Mouse (Mus musculus): ENCODE data around the gene Olfr668. TPM values are rescaled to one million over a fixed set of nuclear protein-coding genes. Genes with fewer than 3 reads are reported as not detected.
"Not testable (repeated sequence)": the region's sequence is repeated elsewhere in the genome, so short reads cannot be mapped to it uniquely, and the experiment has no call there.

Olfr668 gene
- not detected for total RNA-seq (2021)
- long read RNA-seq, experiment 1, result 0 reads
- long read RNA-seq, experiment 2, result 0 reads

- no peak for TF ChIP-seq CTCF (IDR thresholded peaks at IDR 0.05)
- Histone ChIP-seq H3K27ac (no peak within 1 kb of the TSS), H3K4me3 (no peak within 1 kb of the TSS)
- no peak for DNase-seq
- intact Hi-C loops (cut with DNase I), result no loop called here
These were observed at the start of gene Olfr668 for GRCm38 (mm10) chr7:104927957-104928356. Olfr668 (minus strand) TSS chr7:104928057.

GRCm38 (mm10) chr7:104972507-104972906 lies 44.6 kb upstream of the Olfr668 start:
- H3K27ac ChIP-seq; H3K4me3 ChIP-seq; intact Hi-C loops (cut with DNase I); DNase-seq: not testable (repeated sequence)

- intact Hi-C loops (cut with DNase I), result no loop called here
- no peak within 1 kb of the TSS for H3K27ac ChIP-seq
- TF ChIP-seq CTCF (IDR thresholded peaks at IDR 0.05), result no peak
- no peak for DNase-seq
- H3K4me3 ChIP-seq, result no peak within 1 kb of the TSS
These were observed 34.7 kb upstream of the Olfr668 start, which contains the start of gene Olfr670 for GRCm38 (mm10) chr7:104962520-104962919. Olfr670 (minus strand) TSS chr7:104962620.

GRCm38 (mm10) chr7:104950234-104950633 lies 22.4 kb upstream of the Olfr668 start:
- intact Hi-C loops (cut with DNase I); DNase-seq; H3K27ac ChIP-seq; H3K4me3 ChIP-seq: not testable (repeated sequence)

- Histone ChIP-seq H3K27ac (no peak within 1 kb of the TSS), H3K4me3 (no peak within 1 kb of the TSS)
- DNase-seq, result no peak
- intact Hi-C loops (cut with DNase I), result no loop called here
- no peak for TF ChIP-seq CTCF (IDR thresholded peaks at IDR 0.05)
These were observed 6.1 kb upstream of the Olfr668 start, which contains the start of gene Olfr669 for GRCm38 (mm10) chr7:104933940-104934339. Olfr669 (plus strand) TSS chr7:104934240.

- no peak within 1 kb of the TSS for H3K4me3 ChIP-seq
- H3K27ac ChIP-seq, result no peak within 1 kb of the TSS
- DNase-seq, result no peak
- no peak for TF ChIP-seq CTCF (IDR thresholded peaks at IDR 0.05)
- intact Hi-C loops (cut with DNase I), result no loop called here
These were observed 6.5 kb downstream of the Olfr668 start, which contains the start of gene Olfr667 for GRCm38 (mm10) chr7:104921382-104921781. Olfr667 (minus strand) TSS chr7:104921482.

GRCm38 (mm10) chr7:104895852-104896251 lies 32.0 kb downstream of the Olfr668 start, which contains the start of gene Olfr666:
Olfr666 (minus strand) TSS chr7:104895952.
- no peak for DNase-seq
- no peak within 1 kb of the TSS for H3K4me3 ChIP-seq
- H3K27ac ChIP-seq, result no peak within 1 kb of the TSS
- intact Hi-C loops (cut with DNase I), result no loop called here
- no peak for TF ChIP-seq CTCF (IDR thresholded peaks at IDR 0.05)

GRCm38 (mm10) chr7:104877731-104878130 lies 50.1 kb downstream of the Olfr668 start, which contains the start of gene Olfr665:
Olfr665 (plus strand) TSS chr7:104878031.
- H3K27ac ChIP-seq, result no peak within 1 kb of the TSS
- TF ChIP-seq CTCF (IDR thresholded peaks at IDR 0.05), result no peak
- no peak within 1 kb of the TSS for H3K4me3 ChIP-seq
- DNase-seq, result no peak
- intact Hi-C loops (cut with DNase I), result no loop called here

Other genes starting within 250 kb of the Olfr668 start
- gene Olfr661, start 241.6 kb downstream of the Olfr668 start, total RNA-seq (2021), result not detected
- gene Usp17le, start 150.6 kb downstream of the Olfr668 start, total RNA-seq (2021), result not detected
- gene Usp17lb, start 85.5 kb downstream of the Olfr668 start, total RNA-seq (2021), result not detected
- not detected for gene Usp17la, start 71.0 kb downstream of the Olfr668 start, total RNA-seq (2021)
- not detected for gene Olfr665, start 50.0 kb downstream of the Olfr668 start, total RNA-seq (2021)
- not detected for gene Olfr666, start 32.1 kb downstream of the Olfr668 start, total RNA-seq (2021)
- not detected for gene Olfr667, start 6.6 kb downstream of the Olfr668 start, total RNA-seq (2021)
- gene Olfr669, start 6.2 kb upstream of the Olfr668 start, total RNA-seq (2021), result not detected
- gene Olfr670, start 34.6 kb upstream of the Olfr668 start, total RNA-seq (2021), result not detected
- gene Olfr671, start 51.1 kb upstream of the Olfr668 start, total RNA-seq (2021), result not detected
- gene Olfr672, start 74.0 kb upstream of the Olfr668 start, total RNA-seq (2021), result not detected
- not detected for gene Olfr675, start 100.4 kb upstream of the Olfr668 start, total RNA-seq (2021)
- gene Olfr676, start 104.6 kb upstream of the Olfr668 start, total RNA-seq (2021), result not detected
- gene Olfr677, start 123.3 kb upstream of the Olfr668 start, total RNA-seq (2021), result not detected
- gene Olfr678, start 136.4 kb upstream of the Olfr668 start, total RNA-seq (2021), result not detected
- not detected for gene Olfr679, start 153.1 kb upstream of the Olfr668 start, total RNA-seq (2021)
- gene Olfr680-ps1, start 164.8 kb upstream of the Olfr668 start, total RNA-seq (2021), result not detected
- not detected for gene Olfr681, start 188.8 kb upstream of the Olfr668 start, total RNA-seq (2021)
- not detected for gene Olfr683, start 219.0 kb upstream of the Olfr668 start, total RNA-seq (2021)
- gene Olfr684, start 235.6 kb upstream of the Olfr668 start, total RNA-seq (2021), result not detected

Data from gastrocnemius, adult 2 months (tissue).